Mouse (Mus musculus): ENCODE measurements around the gene Kcnk3. TPM values are rescaled to one million over a fixed set of nuclear protein-coding genes. Genes with fewer than 3 reads are reported as not detected.

Kcnk3 gene
- polyA plus RNA-seq, 1 experiment from 2014 or later: 0.65 TPM

GRCm38 (mm10) chr5:30603926-30604325 is 16.0 kb downstream of the Kcnk3 start:
- Histone ChIP-seq H3K4me1 (replicated peaks; ENCODE audit: control insufficient read depth, insufficient read depth, low read length) (no peaks in the 10 kb centered on the region), H3K9me3 (ENCODE audit: control insufficient read depth, low read length) (no peaks in the 10 kb centered on the region), H3K36me3 (ENCODE audit: control insufficient read depth, insufficient read depth, low read length) (no peaks in the 10 kb centered on the region), H3K27ac (ENCODE audit: low read depth, low read length) (no peak overlapping the region), H3K4me2 (replicated peaks; ENCODE audit: low read depth, low read length) (no peak overlapping the region), H3K27me3 (ENCODE audit: control insufficient read depth, insufficient read depth, low read length) (no peaks in the 10 kb centered on the region), H3K9ac (ENCODE audit: low read depth, low read length) (no peak overlapping the region), H3K4me3 (ENCODE audit: low read depth, low read length) (no peak overlapping the region)
- no peak for DNase-seq (ENCODE audit: low spot score)
- 82% methylated on average over 4 of the region's 4 CpGs for WGBS
- ATAC-seq (ENCODE audit: low FRiP score): no peak

- WGBS: 88% methylated on average over 8 of the region's 8 CpGs
These were observed 16.8 kb downstream of the Kcnk3 start for GRCm38 (mm10) chr5:30604769-30605188.

GRCm38 (mm10) chr5:30605649-30606048 is 17.7 kb downstream of the Kcnk3 start:
- no peak overlapping the region for H3K4me3 ChIP-seq (ENCODE audit: low read depth, low read length)
- no peaks in the 10 kb centered on the region for H3K27me3 ChIP-seq (ENCODE audit: control insufficient read depth, insufficient read depth, low read length)
- WGBS: 79% methylated on average over 6 of the region's 6 CpGs
- no peak overlapping the region for H3K4me2 ChIP-seq (replicated peaks; ENCODE audit: low read depth, low read length)
- H3K27ac ChIP-seq (ENCODE audit: low read depth, low read length): no peak overlapping the region
- H3K9ac ChIP-seq (ENCODE audit: low read depth, low read length): no peak overlapping the region
- no peaks in the 10 kb centered on the region for H3K4me1 ChIP-seq (replicated peaks; ENCODE audit: control insufficient read depth, insufficient read depth, low read length)
- DNase-seq (ENCODE audit: low spot score): no peak
- no peaks in the 10 kb centered on the region for H3K36me3 ChIP-seq (ENCODE audit: control insufficient read depth, insufficient read depth, low read length)
- no peak for ATAC-seq (ENCODE audit: low FRiP score)
- H3K9me3 ChIP-seq (ENCODE audit: control insufficient read depth, low read length): no peaks in the 10 kb centered on the region

More at GRCm38 (mm10) chr5:30604769-30605188, 16.8 kb downstream of the Kcnk3 start:
- Histone ChIP-seq H3K27me3 (ENCODE audit: control insufficient read depth, insufficient read depth, low read length) (no peaks in the 10 kb centered on the region), H3K9ac (ENCODE audit: low read depth, low read length) (no peak overlapping the region), H3K36me3 (ENCODE audit: control insufficient read depth, insufficient read depth, low read length) (no peaks in the 10 kb centered on the region), H3K9me3 (ENCODE audit: control insufficient read depth, low read length) (no peaks in the 10 kb centered on the region), H3K4me2 (replicated peaks; ENCODE audit: low read depth, low read length) (no peak overlapping the region), H3K27ac (ENCODE audit: low read depth, low read length) (no peak overlapping the region), H3K4me3 (ENCODE audit: low read depth, low read length) (no peak overlapping the region), H3K4me1 (replicated peaks; ENCODE audit: control insufficient read depth, insufficient read depth, low read length) (no peaks in the 10 kb centered on the region)
- no peak for DNase-seq (ENCODE audit: low spot score)
- ATAC-seq (ENCODE audit: low FRiP score): no peak

- ATAC-seq (ENCODE audit: low FRiP score) (no peak), DNase-seq (ENCODE audit: low spot score) (no peak)
- Histone ChIP-seq H3K9me3 (ENCODE audit: control insufficient read depth, low read length) (no peaks in the 10 kb centered on the region), H3K27me3 (ENCODE audit: control insufficient read depth, insufficient read depth, low read length) (no peaks in the 10 kb centered on the region), H3K4me1 (replicated peaks; ENCODE audit: control insufficient read depth, insufficient read depth, low read length) (no peaks in the 10 kb centered on the region), H3K9ac (ENCODE audit: low read depth, low read length) (no peak overlapping the region), H3K4me2 (replicated peaks; ENCODE audit: low read depth, low read length) (no peak overlapping the region), H3K36me3 (ENCODE audit: control insufficient read depth, insufficient read depth, low read length) (no peaks in the 10 kb centered on the region), H3K4me3 (ENCODE audit: low read depth, low read length) (no peak overlapping the region), H3K27ac (ENCODE audit: low read depth, low read length) (no peak overlapping the region)
- WGBS: 80% methylated on average over 16 of the region's 16 CpGs
These were observed 18.6 kb downstream of the Kcnk3 start for GRCm38 (mm10) chr5:30606424-30607073.

GRCm38 (mm10) chr5:30609094-30609493 is 21.1 kb downstream of the Kcnk3 start:
- Histone ChIP-seq H3K27me3 (ENCODE audit: control insufficient read depth, insufficient read depth, low read length) (no peaks in the 10 kb centered on the region), H3K9ac (ENCODE audit: low read depth, low read length) (no peak overlapping the region), H3K4me3 (ENCODE audit: low read depth, low read length) (no peak overlapping the region), H3K9me3 (ENCODE audit: control insufficient read depth, low read length) (no peaks in the 10 kb centered on the region), H3K36me3 (ENCODE audit: control insufficient read depth, insufficient read depth, low read length) (no peaks in the 10 kb centered on the region), H3K27ac (ENCODE audit: low read depth, low read length) (no peak overlapping the region), H3K4me1 (replicated peaks; ENCODE audit: control insufficient read depth, insufficient read depth, low read length) (no peaks in the 10 kb centered on the region), H3K4me2 (replicated peaks; ENCODE audit: low read depth, low read length) (no peak overlapping the region)
- no peak for DNase-seq (ENCODE audit: low spot score)
- 92% methylated on average over 7 of the region's 7 CpGs for WGBS
- ATAC-seq (ENCODE audit: low FRiP score): no peak

GRCm38 (mm10) chr5:30609918-30610645 is 22.1 kb downstream of the Kcnk3 start:
- 86% methylated on average over 8 of the region's 8 CpGs for WGBS
- no peaks in the 10 kb centered on the region for H3K4me1 ChIP-seq (replicated peaks; ENCODE audit: control insufficient read depth, insufficient read depth, low read length)
- no peaks in the 10 kb centered on the region for H3K27me3 ChIP-seq (ENCODE audit: control insufficient read depth, insufficient read depth, low read length)
- H3K9ac ChIP-seq (ENCODE audit: low read depth, low read length): no peak overlapping the region
- DNase-seq (ENCODE audit: low spot score): no peak
- no peak overlapping the region for H3K4me3 ChIP-seq (ENCODE audit: low read depth, low read length)
- no peaks in the 10 kb centered on the region for H3K36me3 ChIP-seq (ENCODE audit: control insufficient read depth, insufficient read depth, low read length)
- H3K27ac ChIP-seq (ENCODE audit: low read depth, low read length): no peak overlapping the region
- no peak overlapping the region for H3K4me2 ChIP-seq (replicated peaks; ENCODE audit: low read depth, low read length)
- H3K9me3 ChIP-seq (ENCODE audit: control insufficient read depth, low read length): no peaks in the 10 kb centered on the region
- ATAC-seq (ENCODE audit: low FRiP score): no peak

GRCm38 (mm10) chr5:30611091-30611490 is 23.1 kb downstream of the Kcnk3 start:
- ATAC-seq (ENCODE audit: low FRiP score) (no peak), DNase-seq (ENCODE audit: low spot score) (no peak)
- Histone ChIP-seq H3K9me3 (ENCODE audit: control insufficient read depth, low read length) (no peaks in the 10 kb centered on the region), H3K4me2 (replicated peaks; ENCODE audit: low read depth, low read length) (no peak overlapping the region), H3K4me1 (replicated peaks; ENCODE audit: control insufficient read depth, insufficient read depth, low read length) (no peaks in the 10 kb centered on the region), H3K4me3 (ENCODE audit: low read depth, low read length) (no peak overlapping the region), H3K36me3 (ENCODE audit: control insufficient read depth, insufficient read depth, low read length) (no peaks in the 10 kb centered on the region), H3K27ac (ENCODE audit: low read depth, low read length) (no peak overlapping the region), H3K27me3 (ENCODE audit: control insufficient read depth, insufficient read depth, low read length) (no peaks in the 10 kb centered on the region), H3K9ac (ENCODE audit: low read depth, low read length) (no peak overlapping the region)
- WGBS: 83% methylated on average over 1 of the region's 1 CpGs

GRCm38 (mm10) chr5:30611689-30612088 is 23.7 kb downstream of the Kcnk3 start:
- no peak for DNase-seq (ENCODE audit: low spot score)
- no peak overlapping the region for H3K9ac ChIP-seq (ENCODE audit: low read depth, low read length)
- H3K4me2 ChIP-seq (replicated peaks; ENCODE audit: low read depth, low read length): no peak overlapping the region
- no peaks in the 10 kb centered on the region for H3K36me3 ChIP-seq (ENCODE audit: control insufficient read depth, insufficient read depth, low read length)
- H3K27ac ChIP-seq (ENCODE audit: low read depth, low read length): no peak overlapping the region
- H3K27me3 ChIP-seq (ENCODE audit: control insufficient read depth, insufficient read depth, low read length): no peaks in the 10 kb centered on the region
- no peak overlapping the region for H3K4me3 ChIP-seq (ENCODE audit: low read depth, low read length)
- WGBS: 25% methylated on average over 3 of the region's 3 CpGs
- ATAC-seq (ENCODE audit: low FRiP score): no peak
- no peaks in the 10 kb centered on the region for H3K9me3 ChIP-seq (ENCODE audit: control insufficient read depth, low read length)
- no peaks in the 10 kb centered on the region for H3K4me1 ChIP-seq (replicated peaks; ENCODE audit: control insufficient read depth, insufficient read depth, low read length)

GRCm38 (mm10) chr5:30612575-30612974 is 24.6 kb downstream of the Kcnk3 start:
- whole genome bisulfite sequencing: 95% methylated on average over 4 of the region's 4 CpGs
- H3K27me3 ChIP-seq (ENCODE audit: control insufficient read depth, insufficient read depth, low read length): no peaks in the 10 kb centered on the region
- no peak overlapping the region for H3K9ac ChIP-seq (ENCODE audit: low read depth, low read length)
- no peaks in the 10 kb centered on the region for H3K36me3 ChIP-seq (ENCODE audit: control insufficient read depth, insufficient read depth, low read length)
- H3K4me3 ChIP-seq (ENCODE audit: low read depth, low read length): no peak overlapping the region
- DNase-seq (ENCODE audit: low spot score) (no peak), ATAC-seq (ENCODE audit: low FRiP score) (no peak)
- H3K4me2 ChIP-seq (replicated peaks; ENCODE audit: low read depth, low read length): no peak overlapping the region
- H3K27ac ChIP-seq (ENCODE audit: low read depth, low read length): no peak overlapping the region
- no peaks in the 10 kb centered on the region for H3K4me1 ChIP-seq (replicated peaks; ENCODE audit: control insufficient read depth, insufficient read depth, low read length)
- no peaks in the 10 kb centered on the region for H3K9me3 ChIP-seq (ENCODE audit: control insufficient read depth, low read length)

All from hindbrain, embryonic 11.5 days (tissue).